Mouse (Mus musculus) lung, postnatal 25 days (tissue): ENCODE data around the gene Ivns1abp.
"Not testable (repeated sequence)": the region's sequence is repeated elsewhere in the genome, so short reads cannot be mapped to it uniquely, and the experiment has no call there.

Source experiments
- DNase-seq: peaks from one replicate; pipeline ENCODE4 v3.0.0; 2022; ENCODE audit warnings: low spot score

The Ivns1abp gene

GRCm38 (mm10) chr1:151342311-151342710, 2.0 kb upstream of the Ivns1abp start:
- DNase-seq: no peak

- DNase-seq: peak; percentile 63
Observed at GRCm38 (mm10) chr1:151342968-151343367, 1.3 kb upstream of the Ivns1abp start.

- DNase-seq: no peak
Observed at GRCm38 (mm10) chr1:151343571-151344282, 550 bp upstream of the Ivns1abp start.

DNA sequence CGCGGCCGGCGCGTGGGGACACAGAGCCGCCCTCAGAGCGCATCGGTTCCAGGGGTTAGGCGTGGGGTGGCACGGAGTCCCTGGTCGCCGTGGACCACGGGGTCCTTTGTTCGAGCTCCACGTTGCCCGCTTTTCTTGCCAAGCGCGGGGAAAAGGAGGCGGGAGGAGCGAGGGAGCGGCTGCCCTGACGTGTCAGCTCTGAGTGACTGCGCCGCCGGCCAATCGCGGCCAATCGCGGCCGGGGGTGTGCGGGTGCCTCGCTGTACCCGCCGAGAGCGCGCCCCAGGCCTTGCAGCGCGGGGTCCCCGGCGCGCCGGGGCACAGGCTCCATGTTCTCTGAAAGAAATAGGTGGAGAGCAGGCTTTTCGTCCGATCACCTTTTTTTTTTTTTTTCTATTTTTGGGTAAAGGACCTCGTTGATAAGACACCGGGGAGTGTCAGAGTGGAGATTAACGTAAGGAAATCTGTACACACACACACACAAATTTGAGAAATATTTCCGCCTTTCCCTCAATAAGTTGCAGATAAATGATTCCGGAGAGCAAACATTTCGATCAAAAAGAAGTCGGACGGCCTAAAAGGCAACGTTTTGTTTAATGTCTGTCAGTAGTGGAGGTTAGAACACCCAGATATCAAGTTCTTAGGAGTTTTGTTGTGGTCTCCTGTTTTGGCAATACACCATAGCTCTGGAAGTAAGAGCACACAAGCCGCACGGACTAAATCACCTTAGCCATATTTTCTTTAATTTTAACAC, 1.0 kb downstream of the Ivns1abp start:
- peak; percentile 96 for DNase-seq

DNA sequence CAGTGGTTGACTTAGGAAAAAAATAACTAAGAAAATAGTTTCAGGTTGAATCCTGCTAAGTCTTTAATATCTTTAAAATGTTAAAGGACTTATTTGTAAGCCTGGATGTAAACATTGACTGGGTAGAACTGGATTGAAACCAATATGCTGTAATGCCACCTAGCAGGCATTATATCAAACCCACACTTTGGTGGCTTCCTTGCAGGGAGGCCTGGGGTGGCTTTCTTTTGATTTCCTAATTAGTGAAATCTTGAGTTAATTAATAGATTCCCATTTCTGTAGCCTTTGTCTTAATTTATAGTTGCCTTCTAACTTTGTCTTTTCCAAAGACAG, 1.6 kb downstream of the Ivns1abp start:
- no peak for DNase-seq

DNA sequence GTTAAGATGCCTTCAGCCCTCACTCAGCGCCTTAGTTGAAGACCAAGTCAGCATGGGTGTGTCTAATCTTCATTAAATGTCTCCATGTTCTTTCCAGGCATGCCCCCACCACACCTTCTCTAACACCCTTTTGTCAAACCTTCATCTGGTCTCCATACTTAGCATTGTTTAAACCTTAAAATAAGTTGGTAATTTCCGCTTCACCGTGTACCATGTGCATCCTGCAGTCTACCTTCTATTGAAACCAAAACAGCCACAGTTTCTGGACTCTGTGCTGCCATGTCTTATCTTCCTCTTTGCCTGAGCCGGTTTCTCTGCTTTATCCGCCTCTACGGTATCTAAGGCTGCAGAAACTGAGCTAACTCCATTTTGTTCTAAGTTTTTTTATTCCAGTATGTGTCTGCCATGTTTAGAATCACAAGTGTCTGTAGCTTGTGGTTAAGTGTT, 2.4 kb downstream of the Ivns1abp start:
- no peak for DNase-seq

DNA sequence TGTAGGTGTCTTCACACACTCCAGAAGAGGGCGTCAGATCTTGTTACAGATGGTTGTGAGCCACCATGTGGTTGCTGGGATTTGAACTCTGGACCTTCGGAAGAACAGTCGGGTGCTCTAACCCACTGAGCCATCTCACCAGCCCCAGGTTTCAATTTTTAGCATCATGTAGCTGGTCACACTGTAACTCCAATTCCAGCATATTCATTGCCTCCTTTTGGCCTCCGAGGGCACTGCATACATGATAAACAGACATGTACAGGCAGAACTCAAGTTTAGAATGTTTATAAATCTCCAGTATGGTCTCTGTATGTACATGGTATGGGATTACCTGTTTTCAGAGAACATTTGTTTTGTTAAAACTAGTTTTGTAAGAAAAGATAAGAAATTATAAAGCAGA, 4.0 kb downstream of the Ivns1abp start:
- not testable (repeated sequence) for DNase-seq

DNA sequence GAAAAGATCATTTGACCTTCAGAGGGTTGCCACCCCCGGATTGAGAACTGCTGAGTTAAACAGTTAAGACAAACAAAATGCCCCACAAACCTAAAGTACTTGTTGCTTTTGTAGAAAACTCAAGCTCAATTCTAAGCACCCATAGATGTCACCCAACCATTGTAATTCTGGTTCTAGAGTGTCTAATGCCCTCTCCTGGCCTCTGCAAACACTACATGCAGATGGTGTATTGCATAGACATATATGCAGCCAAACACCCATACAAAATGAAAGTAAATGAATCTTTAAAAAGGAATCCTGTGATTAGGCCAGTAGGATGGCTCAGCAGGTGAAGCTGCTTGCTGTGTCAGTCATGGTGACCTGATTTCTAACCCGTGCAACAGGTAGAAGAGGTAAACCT, 8.6 kb downstream of the Ivns1abp start:
- DNase-seq: no peak

DNA sequence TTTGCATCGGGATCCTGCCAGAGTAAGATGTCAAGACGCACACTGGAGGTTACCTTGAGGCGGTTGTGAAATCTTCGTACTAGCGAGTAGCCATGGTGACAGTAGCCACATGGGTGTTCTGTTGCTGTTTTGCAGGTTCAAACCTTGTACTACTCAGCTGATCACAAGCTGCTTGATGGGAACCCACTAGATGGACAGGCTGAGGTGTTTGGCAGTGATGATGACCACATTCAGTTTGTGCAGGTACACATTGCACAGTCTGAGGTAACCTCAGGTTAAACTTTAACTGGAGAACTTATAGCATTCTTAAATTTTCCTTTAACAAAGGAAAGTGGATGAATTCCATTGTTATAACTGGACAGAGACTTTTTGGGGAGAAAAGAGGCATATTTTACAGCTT, 11.7 kb downstream of the Ivns1abp start:
- DNase-seq: no peak

DNA sequence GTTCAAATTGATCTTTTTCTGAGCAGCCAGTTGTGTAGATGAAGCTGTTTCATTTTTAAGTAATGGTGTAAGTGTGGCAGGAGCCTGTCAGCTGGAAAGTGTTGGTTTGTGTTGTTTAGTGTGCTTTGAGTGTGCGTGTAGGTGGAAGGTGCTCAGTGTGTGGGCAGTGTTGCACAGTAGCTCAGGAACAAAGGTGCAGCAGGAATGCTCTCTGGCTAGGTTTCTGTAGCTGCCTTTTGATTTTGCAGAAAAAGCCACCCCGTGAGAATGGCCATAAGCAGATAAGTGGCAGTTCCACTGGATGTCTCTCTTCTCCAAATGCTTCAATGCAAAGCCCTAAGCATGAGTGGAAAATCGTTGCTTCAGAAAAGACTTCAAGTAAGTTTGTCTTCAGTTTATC, 15.1 kb downstream of the Ivns1abp start:
- DNase-seq: no peak

DNA sequence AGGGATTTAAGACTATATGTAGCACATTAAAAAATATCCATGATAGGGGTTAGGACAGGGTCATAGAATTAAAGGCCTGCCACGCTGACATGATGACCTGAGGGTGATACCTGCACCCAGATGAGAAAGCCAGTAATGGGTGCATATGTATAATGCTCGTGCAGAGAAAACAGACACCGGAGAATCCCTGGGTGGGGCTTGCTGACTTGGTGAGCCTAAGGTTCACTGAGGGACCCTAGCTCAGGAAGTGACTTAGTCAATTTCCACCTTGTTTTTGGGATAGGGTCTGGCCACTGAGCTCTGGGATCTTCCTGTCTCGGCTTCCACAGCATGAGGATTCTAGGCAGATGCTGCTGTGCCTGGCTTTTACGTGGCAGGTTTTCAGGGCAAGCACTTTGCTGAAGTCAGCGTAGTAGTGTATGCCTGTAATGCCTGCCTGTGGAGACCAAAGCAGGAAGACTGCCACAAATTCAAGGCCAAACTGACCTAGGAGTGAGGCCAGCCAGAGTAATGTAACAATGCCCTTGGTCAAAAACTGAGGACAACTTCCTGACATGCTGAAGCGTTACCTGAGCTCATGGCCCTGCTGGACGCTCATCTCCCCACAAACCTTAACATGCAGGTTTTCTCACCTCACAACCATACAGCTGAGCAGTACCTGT, 22.8 kb downstream of the Ivns1abp start:
- DNase-seq: no peak

DNA sequence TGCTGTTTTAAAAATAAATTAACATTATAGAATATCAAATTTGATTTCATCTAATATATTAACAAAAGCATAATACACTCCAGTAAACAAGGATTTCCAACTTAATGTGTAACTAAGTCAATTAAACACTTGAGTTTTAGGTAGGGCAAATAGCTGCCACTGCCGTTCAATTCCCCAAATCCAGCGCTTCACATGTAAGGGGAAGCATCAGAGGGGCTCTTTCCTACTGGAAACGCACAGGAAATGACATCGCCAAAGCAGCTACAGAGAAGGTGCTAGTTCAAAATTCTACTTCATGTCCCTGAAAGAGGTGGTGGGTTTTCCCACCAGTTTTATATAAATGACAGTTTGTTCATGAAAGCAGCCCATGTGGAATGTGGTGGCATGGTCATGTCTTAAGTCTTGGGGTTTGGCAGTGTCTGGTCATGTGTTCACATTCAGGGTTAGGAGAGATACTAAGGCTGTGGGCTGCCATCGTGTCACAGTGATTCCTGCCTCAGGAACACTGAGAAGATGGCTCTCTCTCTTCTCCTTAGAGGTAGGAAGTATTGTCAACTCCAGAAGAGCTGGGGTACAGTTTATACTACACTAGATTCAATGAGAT, 23.5 kb downstream of the Ivns1abp start:
- DNase-seq: no peak

DNA sequence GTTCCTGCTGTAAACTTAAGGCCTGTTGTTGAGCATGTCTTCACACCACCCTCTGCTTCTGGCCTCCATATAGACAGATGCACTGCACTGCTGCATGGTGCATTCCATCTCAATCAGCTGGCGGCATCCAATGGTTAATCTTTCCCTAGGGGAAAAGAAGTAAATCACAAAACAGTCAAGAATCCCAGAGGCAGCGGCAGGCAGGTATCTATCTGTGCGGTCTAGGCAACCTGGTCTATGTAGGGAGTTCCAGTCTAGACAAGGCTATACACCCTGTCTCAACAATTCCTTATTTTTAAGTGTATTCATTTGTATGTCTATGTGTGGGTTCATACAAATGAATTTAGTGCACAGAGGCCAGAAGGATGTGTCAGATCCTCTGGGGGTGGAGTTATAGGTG, 24.2 kb downstream of the Ivns1abp start:
- DNase-seq: no peak

GRCm38 (mm10) chr1:151370573-151370972, 26.3 kb downstream of the Ivns1abp start:
- no peak for DNase-seq

DNA sequence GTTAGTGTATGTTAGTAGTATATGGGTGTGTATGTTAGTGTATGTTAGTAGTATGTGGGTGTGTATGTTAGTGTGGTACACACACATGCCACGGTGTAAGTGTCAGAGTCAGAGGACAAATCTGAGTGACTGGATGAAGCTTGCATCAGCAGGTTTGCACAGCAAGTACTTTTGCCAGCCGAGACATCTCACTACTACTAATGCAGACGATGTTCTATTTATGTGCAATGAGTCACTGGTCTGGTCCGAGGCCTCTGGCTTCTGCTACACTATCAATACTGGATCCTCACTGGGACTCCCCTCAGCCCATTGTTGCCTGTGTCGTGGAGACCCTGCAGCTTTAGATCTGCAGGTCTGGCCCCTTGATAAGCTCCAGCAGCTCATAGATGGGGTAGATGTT, 27.3 kb downstream of the Ivns1abp start:
- DNase-seq: no peak

GRCm38 (mm10) chr1:151372823-151373222, 28.5 kb downstream of the Ivns1abp start:
- no peak for DNase-seq

DNA sequence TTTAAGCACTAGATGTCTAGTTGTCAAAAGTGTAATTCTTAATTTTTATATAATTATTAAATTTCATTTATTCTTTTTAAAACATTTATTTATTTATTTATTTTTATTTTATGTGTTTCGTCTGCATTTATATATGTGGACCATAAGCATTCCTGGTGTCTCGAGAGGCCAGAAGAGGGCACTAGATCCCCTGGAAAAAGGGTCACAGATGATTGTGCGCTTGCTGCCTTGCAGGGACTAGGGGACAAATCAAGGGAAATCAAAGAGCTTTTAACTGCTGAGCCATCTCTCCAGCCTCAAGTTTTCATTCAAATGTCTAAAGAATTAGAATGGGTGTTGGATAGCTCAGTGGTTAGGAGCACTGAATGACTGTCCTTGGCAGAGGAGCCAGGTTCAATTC, 33.1 kb downstream of the Ivns1abp start:
- no peak for DNase-seq

- DNase-seq: no peak
Observed at GRCm38 (mm10) chr1:151390029-151390428, 45.8 kb downstream of the Ivns1abp start.

DNA sequence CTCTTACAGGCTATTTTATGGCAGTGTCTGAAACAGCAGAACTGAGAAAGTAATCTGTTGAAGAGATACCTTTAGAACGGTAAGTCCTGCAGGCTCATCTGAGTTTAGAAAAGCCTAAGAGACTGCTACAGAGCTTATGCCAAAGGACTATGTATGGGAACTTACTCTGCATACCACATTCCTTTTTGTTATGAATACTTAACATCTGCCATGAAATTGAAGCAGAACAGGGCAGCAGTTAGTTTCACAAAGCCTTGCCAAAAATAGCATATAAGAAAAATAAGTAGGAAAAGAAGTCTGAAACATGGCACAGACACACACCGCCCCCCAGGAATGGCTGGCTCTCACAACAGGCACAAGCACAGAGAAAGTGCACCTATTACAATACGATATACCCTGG, 65.5 kb downstream of the Ivns1abp start:
- DNase-seq: no peak
